In genomic region chr9:106456325-106457162, GRCm38 (mm10) we compare ENCODE assay signal across 9 mouse cellular contexts. TPM values are rescaled to one million over a fixed set of nuclear protein-coding genes. Genes with fewer than 3 reads are reported as not detected.
DNase-seq lines count a peak whose midpoint lies in the region; ATAC-seq and TF ChIP-seq lines count a peak whose summit lies in the region.
"Had no signal": no experiment of that assay in that cellular context is flagged by ENCODE, and none has a peak within 500 bp of the region (broad histone marks: within the 10 kb centered on the region; RNA-seq: fewer than 3 reads in every experiment).

No protein-coding gene starts in this region.

- H3K27me3 ChIP-seq in lung, embryonic 16.5 days (ENCODE audit: control insufficient read depth, insufficient read depth, low read depth, low read length): no peaks in the 10 kb centered on the region
- H3K27me3 ChIP-seq in intestine, embryonic 16.5 days (replicated peaks; ENCODE audit: control insufficient read depth, insufficient read depth, low read length): no peaks in the 10 kb centered on the region
- H3K27me3 ChIP-seq in stomach, embryonic 14.5 days (ENCODE audit: control insufficient read depth, insufficient read depth, low read length): no peaks in the 10 kb centered on the region

- H3K9ac ChIP-seq in lung, embryonic 16.5 days (ENCODE audit: low read length): peak overlapping the region; percentile 25
- H3K9ac ChIP-seq in intestine, embryonic 16.5 days (ENCODE audit: low read depth, low read length): peak overlapping the region; percentile 32
- H3K9ac ChIP-seq in stomach, embryonic 14.5 days (replicated peaks; ENCODE audit: low read depth, low read length): 0 out of 2 replicates have a peak overlapping the region, but pooled peaks have one; percentile 67

- peak; percentile 1; the same call in 1 of the 2 replicates for ATAC-seq in lung, embryonic 16.5 days (ENCODE audit: low read depth)
- no peak for ATAC-seq in intestine, embryonic 16.5 days
- ATAC-seq in stomach, embryonic 14.5 days (ENCODE audit: insufficient number of reproducible peaks, insufficient read depth, low FRiP score, low read depth): no peak

- no peak for TF ChIP-seq CTCF in embryonic fibroblast, embryonic 13.5 days (IDR thresholded peaks at IDR 0.05; ENCODE audit: borderline replicate concordance, insufficient read depth, low read length)

- WGBS in lung, embryonic 16.5 days: 23% methylated on average over 15 of the region's 15 CpGs
- WGBS in intestine, embryonic 16.5 days: 47% methylated on average over 15 of the region's 15 CpGs
- WGBS in stomach, embryonic 14.5 days: 31% methylated on average over 15 of the region's 15 CpGs

- peak overlapping the region; percentile 88 for H3K4me2 ChIP-seq in lung, embryonic 16.5 days (ENCODE audit: low read depth, low read length)
- peak overlapping the region; percentile 1 for H3K4me2 ChIP-seq in intestine, embryonic 16.5 days (ENCODE audit: low read depth, low read length)
- H3K4me2 ChIP-seq in stomach, embryonic 14.5 days (replicated peaks; ENCODE audit: low read depth, low read length): peak overlapping the region; percentile 92

- H3K4me3 ChIP-seq in lung, embryonic 16.5 days (ENCODE audit: low read length): no peak overlapping the region
- peak overlapping the region; percentile 80 for H3K4me3 ChIP-seq in embryonic fibroblast, embryonic 13.5 days (ENCODE audit: insufficient read depth, low read length)
- H3K4me3 ChIP-seq in intestine, embryonic 16.5 days (ENCODE audit: low read length): no peak overlapping the region
- 0 out of 2 replicates have a peak overlapping the region, but pooled peaks have one; percentile 1 for H3K4me3 ChIP-seq in stomach, embryonic 14.5 days (ENCODE audit: low read depth, low read length)

- no peaks in the 10 kb centered on the region for H3K36me3 ChIP-seq in lung, embryonic 16.5 days (ENCODE audit: control insufficient read depth, insufficient read depth, low read length)
- no peaks in the 10 kb centered on the region for H3K36me3 ChIP-seq in intestine, embryonic 16.5 days (ENCODE audit: control insufficient read depth, insufficient read depth, low read length)
- H3K36me3 ChIP-seq in stomach, embryonic 14.5 days (ENCODE audit: control insufficient read depth, insufficient read depth, low read length): peaks cover 3% of the 10 kb centered on the region; the same call in 1 of the 2 replicates

- no peaks in the 10 kb centered on the region for H3K9me3 ChIP-seq in lung, embryonic 16.5 days (ENCODE audit: control insufficient read depth, low read length)
- no peaks in the 10 kb centered on the region for H3K9me3 ChIP-seq in intestine, embryonic 16.5 days (ENCODE audit: control insufficient read depth, low read length)
- H3K9me3 ChIP-seq in stomach, embryonic 14.5 days (ENCODE audit: control insufficient read depth, low read depth, low read length): no peaks in the 10 kb centered on the region

- DNase-seq in lung, postnatal 14 days: no peak
- DNase-seq in thymus, postnatal 0 days (ENCODE audit: low spot score): no peak
- no peak for DNase-seq in layer of hippocampus, adult 18-20 months (ENCODE audit: low spot score in 2 of 2)
- DNase-seq in thymus, postnatal 4 days: no peak

- H3K4me1 ChIP-seq in lung, embryonic 16.5 days (replicated peaks; ENCODE audit: control insufficient read depth, insufficient read depth, low read length): peaks cover 35% of the 10 kb centered on the region
- peaks cover 5% of the 10 kb centered on the region; the same call in 1 of the 2 replicates for H3K4me1 ChIP-seq in embryonic fibroblast, embryonic 13.5 days (ENCODE audit: control insufficient read depth, insufficient read depth, low read length)
- peaks cover 41% of the 10 kb centered on the region for H3K4me1 ChIP-seq in intestine, embryonic 16.5 days (ENCODE audit: control insufficient read depth, insufficient read depth, low read length)
- H3K4me1 ChIP-seq in stomach, embryonic 14.5 days (ENCODE audit: control insufficient read depth, insufficient read depth, low read length): peaks cover 36% of the 10 kb centered on the region

- no peak for TF ChIP-seq POLR2A in embryonic fibroblast, embryonic 13.5 days (IDR thresholded peaks at IDR 0.05; ENCODE audit: low read depth, low read length)

- peak overlapping the region; percentile 33; the same call in 1 of the 2 replicates for H3K27ac ChIP-seq in lung, embryonic 16.5 days (ENCODE audit: low read length)
- H3K27ac ChIP-seq in embryonic fibroblast, embryonic 13.5 days (ENCODE audit: insufficient read depth, low read length): no peak overlapping the region
- peak overlapping the region; percentile 26; the same call in 1 of the 2 replicates for H3K27ac ChIP-seq in intestine, embryonic 16.5 days (ENCODE audit: low read length)
- peak overlapping the region; percentile 44; the same call in 1 of the 2 replicates for H3K27ac ChIP-seq in stomach, embryonic 14.5 days (ENCODE audit: low read length)
- H3K27ac ChIP-seq: macrophage had no signal

RNA-seq across cellular contexts. Expression of gene Pcbp4, which starts 3.5 kb away (rescaled TPM):
- polyA plus RNA-seq in lung, embryonic 16.5 days (2015; fragmentation: Nextera tagmentation; extraction: Ambion mirVana): 58.6 and 60.7 TPM in 2 replicates
- polyA plus RNA-seq in embryonic fibroblast, embryonic 13.5 days (2011; ENCODE audit: insufficient read length, low read depth, missing spikeins): 115 and 119 TPM in 2 replicates
- 30.5 and 32.6 TPM in 2 replicates for polyA plus RNA-seq in intestine, embryonic 16.5 days (2015; fragmentation: Nextera tagmentation; extraction: Ambion mirVana)
- polyA plus RNA-seq in stomach, embryonic 14.5 days (2014; fragmentation: Nextera tagmentation; extraction: Ambion mirVana): 60.9 and 61.2 TPM in 2 replicates
- 12.6 and 16.3 TPM in 2 replicates for polyA plus RNA-seq in thymus, postnatal 0 days (2015; fragmentation: Nextera tagmentation; extraction: Ambion mirVana)
- total RNA-seq in layer of hippocampus, adult 18-20 months (2021): 100 to 1,000 TPM; 186 to 198 TPM

RNA-seq across cellular contexts. Expression of gene Abhd14a, which starts 9.1 kb away (rescaled TPM):
- 52.8 and 56.0 TPM in 2 replicates for polyA plus RNA-seq in lung, embryonic 16.5 days (2015; fragmentation: Nextera tagmentation; extraction: Ambion mirVana)
- 29.7 and 31.3 TPM in 2 replicates for polyA plus RNA-seq in embryonic fibroblast, embryonic 13.5 days (2011; ENCODE audit: insufficient read length, low read depth, missing spikeins)
- 50.2 and 52.0 TPM in 2 replicates for polyA plus RNA-seq in intestine, embryonic 16.5 days (2015; fragmentation: Nextera tagmentation; extraction: Ambion mirVana)
- polyA plus RNA-seq in stomach, embryonic 14.5 days (2014; fragmentation: Nextera tagmentation; extraction: Ambion mirVana): 52.3 and 57.1 TPM in 2 replicates
- polyA plus RNA-seq in thymus, postnatal 0 days (2015; fragmentation: Nextera tagmentation; extraction: Ambion mirVana): 15.7 and 19.6 TPM in 2 replicates
- 10 to 100 TPM; 32.1 to 34.9 TPM for total RNA-seq in layer of hippocampus, adult 18-20 months (2021)

RNA-seq across cellular contexts. Expression of gene Gpr62, which starts 9.2 kb away (rescaled TPM):
- 0.18 TPM in 2 replicates for polyA plus RNA-seq in lung, embryonic 16.5 days (2015; fragmentation: Nextera tagmentation; extraction: Ambion mirVana)
- not detected in 2 replicates for polyA plus RNA-seq in embryonic fibroblast, embryonic 13.5 days (2011; ENCODE audit: insufficient read length, low read depth, missing spikeins)
- 0.11 TPM in 2 replicates for polyA plus RNA-seq in intestine, embryonic 16.5 days (2015; fragmentation: Nextera tagmentation; extraction: Ambion mirVana)
- 0.50 and 0.68 TPM in 2 replicates for polyA plus RNA-seq in stomach, embryonic 14.5 days (2014; fragmentation: Nextera tagmentation; extraction: Ambion mirVana)
- 0.17 and 0.20 TPM in 2 replicates for polyA plus RNA-seq in thymus, postnatal 0 days (2015; fragmentation: Nextera tagmentation; extraction: Ambion mirVana)
- total RNA-seq in layer of hippocampus, adult 18-20 months (2021): 10 to 100 TPM; 12.4 to 12.7 TPM
- polyA plus RNA-seq: macrophage had no signal

RNA-seq across cellular contexts. Expression of gene Abhd14b, which starts 9.3 kb away (rescaled TPM):
- polyA plus RNA-seq in lung, embryonic 16.5 days (2015; fragmentation: Nextera tagmentation; extraction: Ambion mirVana): 18.0 and 21.8 TPM in 2 replicates
- polyA plus RNA-seq in embryonic fibroblast, embryonic 13.5 days (2011; ENCODE audit: insufficient read length, low read depth, missing spikeins): 16.4 and 16.8 TPM in 2 replicates
- 34.3 and 34.4 TPM in 2 replicates for polyA plus RNA-seq in intestine, embryonic 16.5 days (2015; fragmentation: Nextera tagmentation; extraction: Ambion mirVana)
- 26.3 and 32.6 TPM in 2 replicates for polyA plus RNA-seq in stomach, embryonic 14.5 days (2014; fragmentation: Nextera tagmentation; extraction: Ambion mirVana)
- polyA plus RNA-seq in thymus, postnatal 0 days (2015; fragmentation: Nextera tagmentation; extraction: Ambion mirVana): 9.4 and 13.0 TPM in 2 replicates
- 10 to 100 TPM; 11.6 to 12.2 TPM for total RNA-seq in layer of hippocampus, adult 18-20 months (2021)

RNA-seq across cellular contexts. Expression of gene Acy1, which starts 18.4 kb away (rescaled TPM):
- 25.0 and 29.7 TPM in 2 replicates for polyA plus RNA-seq in lung, embryonic 16.5 days (2015; fragmentation: Nextera tagmentation; extraction: Ambion mirVana)
- polyA plus RNA-seq in embryonic fibroblast, embryonic 13.5 days (2011; ENCODE audit: insufficient read length, low read depth, missing spikeins): 14.9 and 16.0 TPM in 2 replicates
- polyA plus RNA-seq in intestine, embryonic 16.5 days (2015; fragmentation: Nextera tagmentation; extraction: Ambion mirVana): 59.8 and 59.9 TPM in 2 replicates
- 41.2 and 43.1 TPM in 2 replicates for polyA plus RNA-seq in stomach, embryonic 14.5 days (2014; fragmentation: Nextera tagmentation; extraction: Ambion mirVana)
- polyA plus RNA-seq in thymus, postnatal 0 days (2015; fragmentation: Nextera tagmentation; extraction: Ambion mirVana): 17.4 and 18.3 TPM in 2 replicates
- total RNA-seq in layer of hippocampus, adult 18-20 months (2021): 10 to 100 TPM; 14.3 to 16.8 TPM

Comparison
In these comparisons a context has a peak if more than half of its experiments do, and no peak if none do; other contexts are left out.
1. H3K4me2 ChIP-seq: peak in every context shown above with its lines; median percentile 92 in stomach, embryonic 14.5 days; 88 in lung, embryonic 16.5 days; 1 in intestine, embryonic 16.5 days.
2. H3K4me3 ChIP-seq: peak in embryonic fibroblast, embryonic 13.5 days (single experiment) and stomach, embryonic 14.5 days (single experiment); none in lung, embryonic 16.5 days (single experiment) and intestine, embryonic 16.5 days (single experiment).
3. Peak in every context shown above with its lines, with median percentiles within 50 percentile points of each other: H3K9ac ChIP-seq.